Mouse (Mus musculus) retina, postnatal 7 days (tissue): ENCODE results near the gene Adamts2.

ENCODE experiments used
- DNase-seq: peaks from one replicate; pipeline ENCODE4 v3.0.0-alpha.2; 2012; ENCODE audit warnings: low read depth, low spot score

Adamts2 gene

DNA sequence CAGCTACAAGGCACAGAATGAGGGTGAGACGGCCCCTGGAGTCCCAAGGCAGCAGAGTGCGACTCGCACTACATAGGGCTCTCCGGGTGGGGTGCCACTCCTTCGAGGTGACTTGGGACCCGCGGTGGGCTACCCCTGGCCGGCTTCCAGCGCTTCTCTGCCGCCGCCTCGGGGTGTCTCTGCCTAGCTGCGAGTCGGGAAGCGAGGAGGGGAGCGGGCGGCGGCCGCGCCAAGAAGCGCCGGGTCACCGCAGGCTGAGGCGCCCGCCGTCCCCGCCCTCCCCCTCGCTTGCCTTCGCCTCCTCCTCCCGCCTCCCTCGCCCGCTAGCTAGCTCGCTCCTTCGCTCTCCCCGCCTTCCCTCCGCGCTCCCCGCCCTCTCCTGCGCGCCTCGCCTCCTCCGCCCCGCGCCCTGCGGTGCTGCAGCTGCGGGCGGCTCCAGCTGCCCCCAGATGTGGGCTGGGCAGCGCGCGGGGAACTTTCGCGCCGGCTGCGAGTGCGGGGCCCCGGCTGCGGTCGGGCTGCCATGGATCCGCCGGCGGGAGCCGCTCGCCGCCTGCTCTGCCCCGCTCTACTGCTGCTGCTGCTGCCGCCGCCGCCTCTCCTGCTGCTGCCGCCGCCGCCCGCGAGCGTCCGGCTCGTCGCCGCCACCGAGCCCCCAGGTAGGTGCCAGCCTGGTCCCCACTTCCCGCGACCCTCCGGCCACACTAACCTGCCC is at the start of gene Adamts2:
Gene Adamts2, plus strand, starts transcription at position 444 of the 715 bp plus-strand sequence.
- peak; percentile 37 for DNase-seq

DNA sequence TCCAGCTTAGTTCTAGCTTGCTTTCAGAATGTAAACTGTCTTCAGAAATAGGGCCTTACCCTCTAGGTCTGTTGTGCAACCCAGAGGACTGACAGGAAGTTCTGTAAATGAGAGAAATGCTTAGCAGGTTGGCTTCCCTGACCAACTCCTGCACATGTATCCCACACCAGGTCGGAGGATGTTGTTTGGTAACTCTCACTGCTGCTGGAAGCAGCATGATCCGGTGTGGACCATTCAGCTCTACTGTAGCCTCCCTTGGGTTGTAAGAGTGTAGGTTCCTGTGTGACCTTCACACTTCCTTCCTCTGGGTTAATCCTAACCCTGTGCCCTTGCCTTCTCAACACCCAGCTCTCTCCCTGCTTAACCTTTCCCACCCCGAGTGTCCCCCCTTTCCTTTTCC is 44.8 kb upstream of the Adamts2 start:
- DNase-seq = no peak

DNA sequence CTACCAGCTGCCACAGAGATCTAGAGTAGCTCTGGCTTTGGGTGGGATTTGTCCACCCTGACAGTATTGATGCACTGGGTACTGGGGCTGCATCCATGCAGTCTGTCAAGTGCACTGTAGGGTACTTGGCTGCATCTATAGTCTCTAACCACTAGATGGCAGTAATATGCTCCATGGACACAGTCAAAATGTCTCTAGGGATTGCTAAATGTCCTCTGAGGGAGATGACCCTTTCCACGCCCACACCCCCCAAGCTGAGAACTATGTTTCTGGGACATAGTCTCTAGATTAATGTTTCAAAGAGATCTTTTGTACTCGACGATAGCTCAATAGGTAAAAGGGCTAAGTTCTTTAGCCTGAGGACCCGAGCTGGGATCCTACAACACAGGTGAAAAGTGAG is 42.8 kb upstream of the Adamts2 start:
- DNase-seq = peak; percentile 30

DNA sequence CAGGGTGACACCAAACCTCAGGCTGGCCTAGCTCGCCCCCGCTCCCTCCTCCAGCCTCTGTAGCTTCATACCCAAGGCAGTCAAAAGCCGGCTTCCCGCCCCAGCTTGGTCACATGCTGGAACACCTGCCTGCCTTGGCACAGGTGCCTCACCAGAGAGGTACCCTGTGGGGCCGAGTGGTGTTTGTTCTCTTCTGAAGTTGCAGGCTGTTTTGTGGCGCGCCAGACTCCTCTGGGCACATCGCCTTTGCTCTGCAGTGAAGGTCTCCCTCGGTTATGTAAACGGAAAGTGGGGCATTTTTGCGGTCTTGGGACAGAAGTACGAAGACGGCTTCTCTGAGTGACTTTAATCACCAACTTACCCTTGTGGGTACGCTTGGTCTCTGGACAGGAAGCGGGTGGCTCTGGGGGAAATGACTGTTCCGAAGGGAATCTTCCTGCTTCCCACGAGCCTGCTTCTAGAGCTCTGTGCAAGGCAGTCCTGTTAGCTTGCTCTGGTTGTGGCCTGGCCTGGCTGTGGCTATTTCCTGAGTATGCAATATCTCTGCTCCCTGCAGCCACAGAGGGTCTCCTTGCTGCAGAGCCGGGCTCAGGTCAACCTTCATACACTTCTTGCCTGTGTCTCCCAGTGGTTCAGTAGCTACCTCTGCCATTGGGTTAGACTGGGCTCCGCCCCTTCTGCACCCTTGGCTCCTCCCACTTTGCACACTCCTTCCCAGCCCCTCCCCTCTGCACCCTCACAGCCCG is 36.2 kb upstream of the Adamts2 start:
- no peak for DNase-seq

DNA sequence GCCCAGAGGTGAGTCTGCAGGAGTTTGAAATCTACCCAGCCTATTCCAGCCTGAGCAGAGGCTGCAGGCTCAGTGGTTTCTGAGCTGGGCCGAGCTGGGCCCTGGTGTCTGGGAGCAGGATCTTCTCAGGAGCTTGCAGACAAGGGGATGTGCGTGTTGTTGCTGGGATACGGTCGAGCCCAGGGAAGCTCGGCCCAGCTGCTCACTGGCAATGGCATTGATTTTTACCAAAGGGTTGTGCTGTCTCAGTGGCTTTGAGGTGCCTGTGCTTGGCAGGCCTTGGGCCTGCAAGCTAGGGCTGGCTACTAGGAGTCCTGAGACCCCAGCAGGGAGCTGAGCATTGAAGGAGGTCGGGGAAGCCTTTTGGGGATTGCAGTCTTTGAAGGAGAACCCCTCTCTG is 30.4 kb upstream of the Adamts2 start:
- DNase-seq = no peak

DNA sequence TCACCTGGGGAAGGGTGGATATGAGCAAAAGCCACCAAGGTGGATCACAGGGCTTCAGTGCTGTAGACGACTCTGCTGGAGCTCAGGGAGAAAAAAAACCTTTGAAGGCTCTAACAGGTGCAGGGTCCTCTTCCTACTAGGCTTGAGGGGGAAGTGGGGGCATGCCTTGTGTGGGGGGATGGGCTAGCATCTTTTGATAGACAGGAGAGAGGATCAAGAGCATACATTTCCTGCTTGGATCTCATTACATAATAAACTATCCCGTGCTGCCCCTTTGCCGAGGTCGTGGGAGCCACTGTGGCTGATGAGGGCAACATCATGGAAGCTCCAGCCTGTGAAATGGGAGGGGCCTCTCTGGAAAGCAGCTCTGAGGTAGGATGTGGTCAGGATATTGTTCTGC is 25.4 kb upstream of the Adamts2 start:
- DNase-seq = no peak

DNA sequence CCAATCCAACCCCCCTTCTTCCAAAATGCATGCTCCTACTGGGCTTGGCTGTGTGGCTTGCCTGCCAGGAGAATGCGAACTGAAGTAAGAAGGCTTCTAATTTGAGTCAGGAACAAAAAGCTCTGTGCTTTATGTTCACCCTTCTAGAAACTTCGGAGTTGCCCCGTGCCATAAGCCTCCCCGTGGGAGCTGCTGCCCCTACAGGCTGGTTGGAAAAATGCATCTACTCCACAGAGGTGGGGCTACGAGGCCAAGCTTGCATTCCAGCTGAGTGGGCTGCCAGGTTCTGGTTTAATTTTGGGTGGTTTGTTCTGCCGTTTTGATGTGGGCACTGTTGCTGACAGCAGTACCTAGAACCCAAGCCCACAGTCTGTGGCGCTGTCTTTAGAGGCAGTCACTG is 14.9 kb upstream of the Adamts2 start:
- DNase-seq = peak; percentile 20

DNA sequence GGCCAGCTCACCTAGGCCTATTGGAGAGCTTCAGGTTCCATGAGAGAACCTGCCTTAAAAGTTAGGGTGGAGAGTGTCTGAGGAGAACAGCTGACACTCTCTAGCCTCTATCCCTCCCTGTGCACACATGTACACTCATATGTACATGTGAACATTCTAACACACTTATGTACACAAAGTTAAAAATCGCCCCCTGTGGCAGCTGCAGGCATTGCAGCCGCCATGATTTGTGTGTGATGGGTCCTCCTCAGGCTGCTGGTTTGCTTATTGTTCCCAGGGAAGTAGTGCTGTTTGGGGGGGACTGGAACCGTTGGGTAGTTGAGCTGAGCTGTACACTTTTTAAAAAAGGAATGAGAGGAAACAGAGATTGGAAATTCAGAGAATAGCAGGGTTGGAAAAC is 14.1 kb upstream of the Adamts2 start:
- DNase-seq = peak; percentile 41

DNA sequence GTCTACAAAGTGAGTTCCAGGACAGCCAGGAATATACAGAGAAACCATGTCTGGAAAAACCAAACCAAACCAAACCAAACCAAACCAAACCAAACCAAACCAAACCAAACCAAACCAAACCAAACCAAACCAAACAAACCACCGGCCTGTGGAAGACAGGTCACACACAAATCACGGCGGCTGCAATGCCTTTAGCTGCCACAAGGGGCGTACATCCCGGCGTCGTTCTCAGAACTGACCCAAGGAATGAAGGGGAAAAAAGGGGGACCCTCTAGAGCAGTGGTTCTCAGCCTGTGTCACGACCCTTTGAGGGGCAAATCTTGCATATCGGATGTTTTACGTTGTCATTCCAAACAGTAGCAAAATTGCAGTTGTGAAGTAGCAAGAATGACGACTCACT is 12.8 kb upstream of the Adamts2 start:
- peak; percentile 20 for DNase-seq

DNA sequence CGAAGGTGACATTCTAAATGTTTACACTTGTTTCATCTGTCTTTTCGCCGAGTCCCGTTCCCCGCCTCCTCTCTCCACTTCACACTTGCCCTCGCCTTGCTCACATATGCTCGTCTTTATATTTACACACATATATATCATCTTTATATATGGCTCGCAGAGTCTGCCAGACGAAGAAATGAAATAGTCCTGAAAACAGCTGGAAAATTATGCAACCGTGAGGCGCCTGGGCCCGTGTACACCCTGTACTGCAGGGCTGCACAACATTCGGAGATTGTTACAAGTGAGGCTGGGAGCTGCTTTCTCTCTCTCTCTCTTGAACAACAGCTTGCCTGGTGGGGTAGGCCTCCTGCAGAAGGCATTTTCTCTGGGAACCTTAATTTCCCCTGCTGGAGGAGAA is 10.8 kb upstream of the Adamts2 start:
- DNase-seq = no peak

DNA sequence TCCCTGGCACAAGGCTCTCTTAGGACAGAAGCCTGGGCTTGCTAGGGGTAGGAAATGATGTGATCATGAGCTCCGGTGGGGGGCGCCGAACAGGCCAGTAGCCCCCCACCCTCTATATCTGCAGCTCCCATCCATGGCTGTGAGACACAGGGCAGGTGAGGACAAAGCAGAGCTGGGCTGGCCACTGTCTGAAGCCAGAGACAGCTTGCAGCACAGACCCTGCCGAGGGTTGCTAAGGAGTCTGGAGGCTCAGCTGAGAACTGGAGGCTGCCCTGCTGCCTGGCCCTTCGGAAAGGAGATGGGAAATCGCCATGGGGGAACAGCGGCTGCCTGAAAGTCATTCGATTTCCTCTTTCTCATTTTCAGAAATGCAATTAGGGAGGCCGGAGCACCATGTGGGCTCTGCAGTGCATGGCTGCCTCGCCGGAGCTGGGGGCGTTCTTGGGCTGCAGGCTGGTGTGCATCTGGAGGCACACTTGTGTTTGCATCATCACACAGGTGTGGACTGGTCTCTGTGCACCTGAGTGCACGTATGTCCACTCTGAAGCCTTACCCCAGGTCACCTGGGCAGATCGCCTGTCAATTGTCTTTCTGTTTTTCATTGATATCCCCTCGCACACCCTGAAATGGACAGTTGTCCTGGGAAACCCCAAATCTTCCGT is 8.9 kb upstream of the Adamts2 start:
- DNase-seq = no peak

DNA sequence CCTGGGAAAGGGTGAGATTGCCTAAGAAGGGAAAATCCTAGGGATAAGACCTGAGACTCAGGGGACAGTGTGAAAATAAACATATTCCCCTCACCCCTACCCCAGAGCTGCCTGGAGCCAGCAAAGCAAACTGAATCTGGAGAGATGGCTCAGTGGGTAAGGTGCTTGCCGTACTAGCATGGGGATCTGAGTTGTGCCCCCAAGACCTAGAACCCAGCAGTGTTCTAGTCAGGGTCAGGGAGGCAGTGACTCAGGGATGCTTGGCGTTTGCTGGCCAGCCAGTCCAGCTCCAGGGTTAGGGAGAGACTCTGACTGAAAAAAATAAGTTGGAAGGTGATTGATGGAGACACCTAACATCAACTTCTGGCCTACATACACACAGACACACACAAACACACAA is 5.3 kb upstream of the Adamts2 start:
- no peak for DNase-seq

DNA sequence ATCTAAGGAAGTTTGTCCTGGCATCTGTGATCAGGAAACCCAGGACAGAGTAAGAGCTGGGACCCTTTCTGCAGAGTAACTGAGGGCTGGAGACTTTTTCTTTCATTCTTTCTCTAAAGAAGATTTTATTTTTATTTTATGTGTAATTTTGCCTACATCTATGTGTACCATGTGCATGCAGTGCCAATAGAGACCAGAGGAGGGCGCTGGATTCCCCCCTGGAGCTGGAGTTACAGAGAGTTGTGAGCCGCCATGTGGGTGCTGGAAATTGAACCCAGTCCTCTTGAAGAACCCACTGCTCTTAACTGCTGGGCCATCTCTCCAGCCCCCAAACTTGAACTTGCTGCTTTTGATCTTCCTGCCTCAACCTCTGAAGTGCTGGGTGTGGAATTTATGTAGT is 2.7 kb upstream of the Adamts2 start:
- no peak for DNase-seq

DNA sequence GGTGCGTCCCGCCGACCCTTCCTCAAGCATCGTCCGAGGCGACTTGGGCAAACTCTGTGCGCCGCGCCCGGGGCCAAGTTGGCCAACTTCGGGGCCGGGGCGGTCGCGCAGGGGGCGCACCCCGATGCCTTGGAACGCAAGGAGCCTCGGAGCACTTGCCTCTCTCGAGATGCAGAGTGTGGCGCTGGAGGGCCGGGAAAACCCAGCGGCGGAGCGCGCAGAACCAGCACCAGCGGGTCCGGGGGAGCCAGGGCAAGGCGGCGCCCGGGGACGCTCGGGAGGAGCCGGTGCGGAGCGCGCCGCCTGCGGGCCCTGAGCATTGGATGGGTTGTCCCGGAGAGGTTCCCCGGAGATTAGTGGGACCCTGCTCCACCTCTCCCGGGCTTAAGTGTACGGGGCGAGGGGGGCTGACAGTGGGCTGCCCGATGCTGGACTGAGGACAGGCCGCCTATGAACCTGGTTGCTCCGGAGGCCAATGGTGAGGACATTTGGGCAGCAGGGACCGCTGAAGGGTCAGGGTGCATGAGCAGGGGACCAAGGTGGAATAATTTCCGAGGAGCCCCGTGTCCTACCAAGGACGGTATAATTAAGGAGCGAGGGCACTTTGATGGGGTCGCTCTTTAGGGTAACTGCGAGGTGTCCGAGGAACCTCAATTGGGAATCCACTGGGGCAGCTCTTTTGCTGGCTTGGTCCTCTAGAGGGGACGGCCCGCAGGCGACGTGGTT is 635 bp downstream of the Adamts2 start:
- DNase-seq = no peak

DNA sequence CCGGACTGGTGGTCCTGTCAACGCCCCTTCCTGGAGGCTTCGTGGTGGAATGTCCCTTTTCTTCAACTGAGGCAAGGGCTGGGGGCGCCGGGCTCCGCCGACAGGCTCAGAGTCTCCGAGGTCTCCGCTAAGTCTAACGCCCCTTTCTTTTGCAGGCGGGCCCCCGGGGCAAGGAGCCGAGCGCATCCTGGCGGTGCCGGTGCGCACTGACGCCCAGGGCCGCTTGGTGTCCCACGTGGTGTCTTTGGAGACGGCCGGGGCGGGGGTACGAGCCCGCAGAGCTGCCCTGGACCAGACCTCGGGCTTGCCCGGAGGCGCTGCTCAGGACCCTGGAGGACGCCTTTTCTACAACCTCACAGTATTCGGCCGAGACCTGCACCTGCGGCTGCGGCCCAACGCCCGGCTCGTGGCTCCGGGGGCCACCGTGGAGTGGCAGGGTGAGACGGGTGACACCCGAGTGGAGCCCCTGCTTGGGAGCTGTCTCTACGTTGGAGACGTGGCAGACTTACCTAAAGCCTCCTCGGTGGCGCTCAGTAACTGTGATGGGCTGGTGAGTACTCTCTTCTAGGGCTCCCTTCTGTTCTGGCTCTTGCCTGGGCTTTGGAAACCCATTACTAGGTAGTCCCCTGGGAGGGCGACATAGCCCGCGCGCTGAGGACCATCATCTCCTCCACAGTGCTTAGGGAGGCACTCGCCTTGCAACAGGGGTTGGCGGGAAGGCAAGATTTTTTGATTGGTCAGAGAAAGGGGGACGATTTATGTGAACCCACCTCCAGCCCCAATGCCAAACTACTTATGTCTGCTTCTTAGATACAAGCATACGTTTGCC is 1.4 kb downstream of the Adamts2 start:
- DNase-seq = no peak

DNA sequence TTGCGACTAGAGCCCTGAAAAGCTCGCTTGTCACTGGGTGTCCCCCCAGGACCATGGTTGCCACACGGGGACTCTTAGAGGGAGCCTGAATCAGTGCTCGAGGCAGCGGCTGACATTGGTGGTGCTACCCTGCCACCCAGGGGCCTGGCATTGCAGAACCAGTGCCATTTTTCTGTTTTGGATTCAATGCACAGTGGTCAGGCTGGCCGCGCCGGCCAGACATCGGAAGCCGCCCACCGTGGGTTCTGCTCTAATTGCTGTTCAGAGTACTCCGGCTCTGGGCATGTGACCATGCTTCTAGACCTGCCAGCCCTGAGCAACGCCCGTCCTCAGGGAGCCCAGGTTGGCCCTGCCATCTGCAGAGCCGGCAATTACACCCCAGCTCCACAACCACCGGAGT is 2.5 kb downstream of the Adamts2 start:
- no peak for DNase-seq

DNA sequence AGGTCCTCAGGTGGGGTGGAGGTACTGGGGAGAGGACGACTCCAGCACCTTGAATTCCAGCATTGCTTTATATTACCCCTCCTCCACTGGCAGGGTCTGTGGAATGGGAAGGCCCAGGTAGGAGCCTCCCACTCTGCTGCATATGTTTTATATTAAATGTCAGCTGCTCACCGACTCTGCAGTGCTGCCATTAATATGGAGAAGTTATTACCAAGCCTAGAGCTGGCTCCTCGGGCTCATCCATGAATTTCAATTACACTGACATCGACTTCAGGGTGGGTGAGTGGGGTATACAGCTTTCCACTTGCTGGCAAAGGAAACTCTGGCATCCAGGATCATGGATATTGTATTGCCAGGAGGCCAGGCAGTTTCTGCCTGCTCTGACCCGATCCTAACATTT is 9.3 kb downstream of the Adamts2 start:
- no peak for DNase-seq

DNA sequence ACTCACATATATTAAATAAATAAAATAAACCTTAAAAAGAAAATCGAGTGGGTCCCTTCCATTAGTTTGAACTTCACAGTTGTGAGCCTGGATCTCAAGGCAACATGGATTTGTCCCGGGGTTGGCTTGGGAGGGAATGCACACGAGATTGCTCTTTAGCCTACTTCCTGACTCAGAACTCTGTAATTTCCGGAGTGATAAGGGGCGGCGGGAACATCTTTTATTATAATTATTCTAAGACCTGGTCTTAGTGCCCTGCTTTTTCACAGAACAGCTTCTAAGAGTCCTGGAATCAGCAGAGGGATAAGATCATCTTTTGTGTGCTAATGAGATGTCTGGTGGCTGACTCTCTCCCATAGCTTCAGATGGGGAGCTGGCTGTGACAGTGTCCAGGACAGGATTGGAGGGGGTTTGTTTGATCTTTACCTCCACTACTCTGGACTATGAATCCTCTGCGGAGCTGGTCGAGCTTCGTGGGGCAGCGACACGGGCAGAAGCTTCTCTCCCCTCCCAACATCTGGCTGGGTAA is 15.2 kb downstream of the Adamts2 start:
- no peak for DNase-seq

DNA sequence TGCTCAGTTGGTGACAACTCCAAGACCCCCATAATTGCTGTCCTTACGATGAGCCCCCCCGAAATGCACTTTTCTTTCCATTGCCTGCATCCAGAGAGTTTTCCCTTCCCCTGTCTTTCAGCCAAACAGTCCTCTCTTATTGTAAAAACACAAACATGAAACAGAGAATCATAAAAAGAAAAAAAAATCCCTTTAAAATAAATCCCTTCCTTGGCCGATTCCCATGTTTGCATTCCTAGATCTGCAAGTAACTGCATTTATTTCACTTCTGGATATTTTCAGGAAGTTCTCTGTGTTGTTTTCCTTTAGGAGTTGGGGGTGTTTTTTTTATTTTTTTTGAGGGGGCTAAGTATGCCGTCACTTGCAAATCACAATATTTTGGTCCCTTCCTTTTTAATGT is 19.0 kb downstream of the Adamts2 start:
- no peak for DNase-seq

DNA sequence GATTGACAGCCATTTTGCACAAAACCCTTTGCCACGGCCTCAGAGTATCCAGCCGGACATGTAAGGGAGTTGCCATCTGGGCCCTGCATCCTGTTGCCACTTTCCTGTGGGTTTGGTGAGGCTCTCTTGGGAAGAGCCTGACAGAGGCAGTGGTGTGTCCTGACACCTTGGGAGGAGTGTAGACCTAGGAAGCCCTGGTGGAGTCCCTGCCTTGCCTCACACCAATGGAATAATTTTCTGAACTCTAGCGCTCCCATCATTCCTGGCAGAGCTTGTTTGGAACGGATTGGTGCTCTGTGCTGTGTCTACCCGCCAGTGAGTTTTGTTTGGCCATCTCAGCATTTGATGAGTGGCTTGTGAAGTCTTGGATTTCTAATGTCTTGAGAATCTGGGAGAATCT is 19.5 kb downstream of the Adamts2 start:
- DNase-seq = no peak

DNA sequence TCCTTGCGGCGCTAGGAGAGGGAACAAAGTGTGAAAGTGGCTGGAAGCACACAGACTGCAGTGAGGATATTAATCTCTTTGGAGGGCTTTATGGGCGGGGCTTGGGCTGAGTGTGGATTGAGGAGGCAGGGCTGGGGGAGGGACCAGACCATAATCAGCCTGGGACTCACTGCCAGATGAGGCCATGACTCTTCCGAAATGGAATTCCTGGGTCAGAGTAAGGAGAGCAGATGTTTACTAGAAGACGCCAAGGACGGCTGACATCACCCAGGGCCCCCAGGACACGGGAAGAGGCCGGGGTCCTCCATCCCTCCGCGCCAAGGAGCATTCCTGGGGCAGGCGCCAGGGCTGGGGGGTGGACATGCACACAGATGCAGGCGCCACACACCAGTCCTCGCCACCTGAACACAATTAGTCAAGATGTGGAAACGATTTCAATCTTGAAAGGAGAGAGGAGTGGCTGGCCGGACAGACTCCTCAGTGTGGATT is 20.4 kb downstream of the Adamts2 start:
- no peak for DNase-seq
